Mouse (Mus musculus): Measurements from ENCODE around the gene Zcchc3.

- TF ChIP-seq CTCF (IDR thresholded peaks at IDR 0.05; ENCODE audit: borderline replicate concordance, control insufficient read depth, extremely low read depth, insufficient read depth, low read length, poor library complexity) (no peak), POLR2A (IDR thresholded peaks at IDR 0.05; ENCODE audit: control insufficient read depth, extremely low read depth, insufficient read depth, low read length, poor library complexity) (no peak)
These were observed 12.7 kb upstream of the Zcchc3 start for GRCm38 (mm10) chr2:152427493-152427892.
